Mouse (Mus musculus): ENCODE measurements around the gene 4930444G20Rik. TPM values are rescaled to one million over a fixed set of nuclear protein-coding genes. Genes with fewer than 3 reads are reported as not detected.

Gene 4930444G20Rik
- not detected for polyA plus RNA-seq (2014; fragmentation: Illumina TruSeq; extraction: RNeasy Lipid Tissue Mini Kit (QIAGEN cat#74804); ENCODE audit: insufficient read depth, low read depth, low replicate concordance)

GRCm38 (mm10) chr10:22067979-22068378 lies at the start of gene 4930444G20Rik:
4930444G20Rik (minus strand) TSS chr10:22068079.

Other genes with a start within 250 kb of the 4930444G20Rik start
- 70.4 TPM for gene Sgk1, start 185.9 kb downstream of the 4930444G20Rik start, polyA plus RNA-seq (2014; fragmentation: Illumina TruSeq; extraction: RNeasy Lipid Tissue Mini Kit (QIAGEN cat#74804); ENCODE audit: insufficient read depth, low read depth, low replicate concordance)
- gene E030030I06Rik, start 81.2 kb upstream of the 4930444G20Rik start, polyA plus RNA-seq (2014; fragmentation: Illumina TruSeq; extraction: RNeasy Lipid Tissue Mini Kit (QIAGEN cat#74804); ENCODE audit: insufficient read depth, low read depth, low replicate concordance) = 5.0 TPM
- gene Raet1e, start 90.5 kb upstream of the 4930444G20Rik start, polyA plus RNA-seq (2014; fragmentation: Illumina TruSeq; extraction: RNeasy Lipid Tissue Mini Kit (QIAGEN cat#74804); ENCODE audit: insufficient read depth, low read depth, low replicate concordance) = 1.4 TPM
- gene H60b, start 90.5 kb upstream of the 4930444G20Rik start, polyA plus RNA-seq (2014; fragmentation: Illumina TruSeq; extraction: RNeasy Lipid Tissue Mini Kit (QIAGEN cat#74804); ENCODE audit: insufficient read depth, low read depth, low replicate concordance) = not detected